9 mouse cellular contexts compared by ENCODE assay signal in the genomic region with DNA sequence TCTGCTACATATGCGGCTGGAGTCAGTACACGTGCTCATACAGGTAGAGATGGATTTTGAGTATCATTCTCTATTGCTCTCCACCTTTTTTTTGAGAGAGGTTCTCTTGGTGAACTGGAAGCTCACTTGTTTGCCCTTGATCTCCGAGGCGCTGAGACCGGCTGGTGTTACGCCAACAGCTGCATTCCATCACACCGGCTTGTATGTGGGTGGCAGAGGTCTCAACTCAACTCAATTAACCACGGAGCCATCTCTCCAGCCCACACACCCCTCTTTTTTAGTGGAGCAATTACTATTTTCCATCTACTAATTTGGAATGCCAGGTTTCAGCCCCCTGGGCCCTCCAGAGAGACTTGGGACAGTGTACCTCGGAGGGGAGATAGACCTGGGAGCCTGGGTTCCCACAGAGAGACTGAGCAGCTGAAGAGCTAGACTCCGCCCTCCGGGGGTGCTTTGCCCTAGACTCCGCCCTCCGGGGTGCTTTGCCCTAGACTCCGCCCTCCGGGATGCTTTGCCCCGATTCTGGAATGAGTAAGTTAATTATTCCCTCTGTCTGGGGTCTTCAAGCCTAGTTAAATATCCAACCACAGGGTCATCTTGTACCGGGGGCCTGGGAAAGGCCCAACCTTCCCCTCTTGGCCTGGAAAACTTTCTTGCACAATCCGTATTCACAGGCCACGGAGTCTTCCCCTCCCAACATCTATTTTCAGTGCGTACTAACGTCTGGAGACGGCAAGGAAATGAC. TPM values are rescaled to one million over a fixed set of nuclear protein-coding genes. Genes with fewer than 3 reads are reported as not detected.
DNase-seq lines count a peak whose midpoint lies in the region; ATAC-seq and TF ChIP-seq lines count a peak whose summit lies in the region.
"Had no signal": no experiment of that assay in that cellular context is flagged by ENCODE, and none has a peak within 500 bp of the region (broad histone marks: within the 10 kb centered on the region; RNA-seq: fewer than 3 reads in every experiment).

No protein-coding gene starts in this region.

- no peaks in the 10 kb centered on the region for H3K9me3 ChIP-seq in heart, postnatal 0 days (replicated peaks; ENCODE audit: control insufficient read depth, low read length)

- DNase-seq in left cerebral cortex, adult 2 months (ENCODE audit: extremely low spot score in 1 of 2, low spot score in 2 of 2), result no peak
- DNase-seq in left cerebral cortex, adult 11 months (ENCODE audit: low spot score), result no peak
- peak; percentile 42 for DNase-seq in heart, postnatal 0 days (ENCODE audit: low spot score)
- peak; percentile 93 for DNase-seq in kidney, postnatal 14 days
- peak; percentile 42 to 55 for DNase-seq in spleen, adult 18-20 months
- DNase-seq in cerebellum, adult 11 months, result no peak

- no peaks in the 10 kb centered on the region for H3K36me3 ChIP-seq in heart, postnatal 0 days (replicated peaks; ENCODE audit: control insufficient read depth, insufficient read depth, low read length)

- peak overlapping the region; percentile 53 for H3K9ac ChIP-seq in heart, postnatal 0 days (replicated peaks; ENCODE audit: low read depth, low read length)

- TF ChIP-seq CTCF in left cerebral cortex, adult 2 months (IDR thresholded peaks at IDR 0.05), result no peak
- no peak for TF ChIP-seq CTCF in embryonic fibroblast, embryonic 13.5 days (IDR thresholded peaks at IDR 0.05; ENCODE audit: borderline replicate concordance, insufficient read depth, low read length)
- TF ChIP-seq CTCF in heart, postnatal 0 days (IDR thresholded peaks at IDR 0.05; ENCODE audit: low read depth), result no peak

- ATAC-seq in heart, postnatal 0 days (ENCODE audit: insufficient read depth, low read depth), result peak; percentile 66
- peak; percentile 58 for ATAC-seq in megakaryocyte, adult 5-6 weeks (ENCODE audit: poor library complexity, severe bottlenecking)

- 16% methylated on average over 22 of the region's 22 CpGs for WGBS in heart, postnatal 0 days

- no peak for TF ChIP-seq POLR2A in embryonic fibroblast, embryonic 13.5 days (IDR thresholded peaks at IDR 0.05; ENCODE audit: low read depth, low read length)

- intact Hi-C loops in left cerebral cortex, adult 2 months (cut with DNase I), result no loop called here

- no peak for TF ChIP-seq EP300 in heart, postnatal 0 days (IDR thresholded peaks at IDR 0.05; ENCODE audit: low read depth)

- peak overlapping the region; percentile 42 for H3K4me3 ChIP-seq in left cerebral cortex, adult 2 months
- H3K4me3 ChIP-seq in embryonic fibroblast, embryonic 13.5 days (ENCODE audit: insufficient read depth, low read length), result 0 out of 2 replicates have a peak overlapping the region, but pooled peaks have one; percentile 3
- H3K4me3 ChIP-seq in heart, postnatal 0 days (ENCODE audit: low read depth, low read length), result peak overlapping the region; percentile 49

- H3K27me3 ChIP-seq in heart, postnatal 0 days (ENCODE audit: control insufficient read depth, insufficient read depth, low read length), result no peaks in the 10 kb centered on the region

- peak overlapping the region; percentile 78 for H3K27ac ChIP-seq in left cerebral cortex, adult 2 months
- peak overlapping the region; percentile 91 for H3K27ac ChIP-seq in embryonic fibroblast, embryonic 13.5 days (ENCODE audit: insufficient read depth, low read length)
- H3K27ac ChIP-seq in heart, postnatal 0 days (ENCODE audit: low read depth), result peak overlapping the region; percentile 78

- peaks cover 16% of the 10 kb centered on the region for H3K4me1 ChIP-seq in embryonic fibroblast, embryonic 13.5 days (ENCODE audit: control insufficient read depth, insufficient read depth, low read length)
- H3K4me1 ChIP-seq in heart, postnatal 0 days (ENCODE audit: control insufficient read depth, insufficient read depth), result peaks cover 13% of the 10 kb centered on the region; the same call in 1 of the 2 replicates

- H3K4me2 ChIP-seq in heart, postnatal 0 days (ENCODE audit: low read depth, low read length), result peak overlapping the region; percentile 65

RNA-seq across cellular contexts. Expression of a gene that starts 47.6 kb away (rescaled TPM):
- total RNA-seq in left cerebral cortex, adult 2 months (2021), result 10 to 100 TPM; 43.0 to 47.6 TPM
- 84.9 and 88.8 TPM in 2 replicates for polyA plus RNA-seq in embryonic fibroblast, embryonic 13.5 days (2011; ENCODE audit: insufficient read length, low read depth, missing spikeins)
- 21.8 and 32.0 TPM in 2 replicates for total RNA-seq in heart, postnatal 0 days (2014; rRNA removed; ENCODE audit: low replicate concordance)
- polyA plus RNA-seq in heart, postnatal 0 days (2015; fragmentation: Nextera tagmentation; extraction: Ambion mirVana), result 24.0 and 26.4 TPM in 2 replicates
- total RNA-seq in megakaryocyte, adult 5-6 weeks (2015), result 60.9 and 79.2 TPM in 2 replicates
- total RNA-seq in megakaryocyte, adult 5-6 weeks (2017), result 100 and 101 TPM in 2 replicates

RNA-seq across cellular contexts. Expression of a gene that starts 47.7 kb away (rescaled TPM):
- 10 to 100 TPM; 21.6 to 27.6 TPM for total RNA-seq in left cerebral cortex, adult 2 months (2021)
- polyA plus RNA-seq in embryonic fibroblast, embryonic 13.5 days (2011; ENCODE audit: insufficient read length, low read depth, missing spikeins), result 13.7 and 15.7 TPM in 2 replicates
- 9.0 and 11.2 TPM in 2 replicates for total RNA-seq in heart, postnatal 0 days (2014; rRNA removed; ENCODE audit: low replicate concordance)
- polyA plus RNA-seq in heart, postnatal 0 days (2015; fragmentation: Nextera tagmentation; extraction: Ambion mirVana), result 15.6 and 16.1 TPM in 2 replicates
- 18.0 and 24.7 TPM in 2 replicates for total RNA-seq in megakaryocyte, adult 5-6 weeks (2015)
- 10.2 and 15.8 TPM in 2 replicates for total RNA-seq in megakaryocyte, adult 5-6 weeks (2017)

RNA-seq across cellular contexts. Expression of a gene that starts 50.3 kb away (rescaled TPM):
- 10 to 100 TPM; 38.3 to 41.2 TPM for total RNA-seq in left cerebral cortex, adult 2 months (2021)
- 406 and 784 TPM in 2 replicates for polyA plus RNA-seq in embryonic fibroblast, embryonic 13.5 days (2011; ENCODE audit: insufficient read length, low read depth, missing spikeins)
- 106 and 151 TPM in 2 replicates for total RNA-seq in heart, postnatal 0 days (2014; rRNA removed; ENCODE audit: low replicate concordance)
- 218 and 230 TPM in 2 replicates for polyA plus RNA-seq in heart, postnatal 0 days (2015; fragmentation: Nextera tagmentation; extraction: Ambion mirVana)
- total RNA-seq in megakaryocyte, adult 5-6 weeks (2015), result 3.6 and 4.5 TPM in 2 replicates
- 2.6 and 4.1 TPM in 2 replicates for total RNA-seq in megakaryocyte, adult 5-6 weeks (2017)
- total RNA-seq: MEL had no signal

Comparison
In these comparisons a context has a peak if more than half of its experiments do, and no peak if none do; other contexts are left out.
1. DNase-seq: peak in heart, postnatal 0 days (single experiment), kidney, postnatal 14 days (single experiment) and spleen, adult 18-20 months (2 of 2); none in left cerebral cortex, adult 2 months (0 of 2), left cerebral cortex, adult 11 months (single experiment) and cerebellum, adult 11 months (single experiment).
2. RNA of a gene that starts 50.3 kb away (total RNA-seq): 106 to 151 TPM in heart, postnatal 0 days and 38.3 to 41.2 TPM in left cerebral cortex, adult 2 months; 2.6 to 4.5 TPM in megakaryocyte, adult 5-6 weeks; every median in the first group is over 4 times any median in the second.
3. Peak in every context shown above with its lines, with median percentiles within 50 percentile points of each other: H3K27ac ChIP-seq and H3K4me3 ChIP-seq.